Mouse (Mus musculus): ENCODE data around the gene Ajm1.

DNA sequence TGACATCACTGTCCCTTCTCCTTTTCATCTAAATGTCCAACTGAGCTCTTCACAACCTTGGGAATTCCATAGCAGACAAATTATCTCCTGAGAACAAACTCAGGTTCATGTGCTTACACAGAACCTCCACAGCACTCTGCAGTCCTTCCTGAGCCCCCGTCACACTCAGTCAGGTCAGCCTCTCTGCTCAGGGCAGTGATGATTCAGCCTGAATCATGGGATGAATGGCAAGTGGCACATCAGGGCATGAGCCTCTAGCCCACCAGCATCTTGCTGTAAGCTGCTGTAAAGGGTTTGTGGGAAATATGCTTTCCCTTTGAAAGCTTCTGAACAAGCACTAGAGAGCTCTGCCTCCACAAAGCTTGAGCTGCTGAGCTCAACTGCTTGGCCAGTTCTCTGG, 17.2 kb upstream of the Ajm1 start:
- TF ChIP-seq CTCF (IDR thresholded peaks at IDR 0.05; ENCODE audit: control insufficient read depth, insufficient read depth, insufficient replicate concordance, low read depth, low read length) (no peak), POLR2A (IDR thresholded peaks at IDR 0.05; ENCODE audit: control insufficient read depth, low read depth, low read length) (no peak)

Measured in testis, adult 2 months (tissue).